Mouse (Mus musculus): Measurements from ENCODE around the gene Nhlrc2. TPM values are rescaled to one million over a fixed set of nuclear protein-coding genes. Genes with fewer than 3 reads are reported as not detected.

Nhlrc2 gene
- polyA plus RNA-seq, 1 experiment from 2014 or later: 8.9 TPM

GRCm38 (mm10) chr19:56573184-56573583 is 25.1 kb downstream of the Nhlrc2 start:
- no peak for DNase-seq (ENCODE audit: low spot score)

GRCm38 (mm10) chr19:56577801-56578200 is 29.7 kb downstream of the Nhlrc2 start:
- no peaks in the 10 kb centered on the region for H3K9me3 ChIP-seq (ENCODE audit: control insufficient read depth, low read length)
- no peaks in the 10 kb centered on the region for H3K4me1 ChIP-seq (replicated peaks; ENCODE audit: control insufficient read depth, insufficient read depth, low read length)
- no peak overlapping the region for H3K4me2 ChIP-seq (replicated peaks)
- H3K36me3 ChIP-seq (replicated peaks; ENCODE audit: control insufficient read depth, insufficient read depth): peaks cover 31% of the 10 kb centered on the region
- H3K4me3 ChIP-seq (replicated peaks; ENCODE audit: low read length): no peak overlapping the region
- 88% methylated on average over 1 of the region's 1 CpGs for WGBS
- no peak overlapping the region for H3K27ac ChIP-seq
- ATAC-seq (ENCODE audit: low FRiP score) (no peak), DNase-seq (ENCODE audit: low spot score) (no peak)
- no peak overlapping the region for H3K9ac ChIP-seq
- no peaks in the 10 kb centered on the region for H3K27me3 ChIP-seq (ENCODE audit: control insufficient read depth, insufficient read depth, low read length)

More at GRCm38 (mm10) chr19:56573184-56573583, 25.1 kb downstream of the Nhlrc2 start:
- peaks cover 24% of the 10 kb centered on the region for H3K36me3 ChIP-seq (replicated peaks; ENCODE audit: control insufficient read depth, insufficient read depth)
- H3K4me3 ChIP-seq (replicated peaks; ENCODE audit: low read length): no peak overlapping the region
- ATAC-seq (ENCODE audit: low FRiP score): no peak
- no peak overlapping the region for H3K9ac ChIP-seq
- H3K27ac ChIP-seq: no peak overlapping the region
- no peak overlapping the region for H3K4me2 ChIP-seq (replicated peaks)
- 94% methylated on average over 6 of the region's 6 CpGs for WGBS
- H3K4me1 ChIP-seq (replicated peaks; ENCODE audit: control insufficient read depth, insufficient read depth, low read length): no peaks in the 10 kb centered on the region
- H3K27me3 ChIP-seq (ENCODE audit: control insufficient read depth, insufficient read depth, low read length): no peaks in the 10 kb centered on the region
- H3K9me3 ChIP-seq (ENCODE audit: control insufficient read depth, low read length): no peaks in the 10 kb centered on the region

GRCm38 (mm10) chr19:56581981-56582380 is 33.9 kb downstream of the Nhlrc2 start:
- Histone ChIP-seq H3K4me3 (replicated peaks; ENCODE audit: low read length) (no peak overlapping the region), H3K9me3 (ENCODE audit: control insufficient read depth, low read length) (no peaks in the 10 kb centered on the region), H3K4me1 (replicated peaks; ENCODE audit: control insufficient read depth, insufficient read depth, low read length) (no peaks in the 10 kb centered on the region), H3K9ac (no peak overlapping the region), H3K27ac (no peak overlapping the region), H3K4me2 (replicated peaks) (no peak overlapping the region), H3K36me3 (replicated peaks; ENCODE audit: control insufficient read depth, insufficient read depth) (peaks cover 31% of the 10 kb centered on the region), H3K27me3 (ENCODE audit: control insufficient read depth, insufficient read depth, low read length) (no peaks in the 10 kb centered on the region)
- no peak for ATAC-seq (ENCODE audit: low FRiP score)
- DNase-seq (ENCODE audit: low spot score): no peak
- 90% methylated on average over 5 of the region's 5 CpGs for WGBS

GRCm38 (mm10) chr19:56583785-56584184 is 35.7 kb downstream of the Nhlrc2 start:
- WGBS: 79% methylated on average over 5 of the region's 5 CpGs

GRCm38 (mm10) chr19:56584288-56584687 is 36.2 kb downstream of the Nhlrc2 start:
- DNase-seq (ENCODE audit: low spot score): no peak
- no peaks in the 10 kb centered on the region for H3K27me3 ChIP-seq (ENCODE audit: control insufficient read depth, insufficient read depth, low read length)
- WGBS: 90% methylated on average over 3 of the region's 3 CpGs

More at GRCm38 (mm10) chr19:56583785-56584184, 35.7 kb downstream of the Nhlrc2 start:
- ATAC-seq (ENCODE audit: low FRiP score) (no peak), DNase-seq (ENCODE audit: low spot score) (no peak)
- no peak overlapping the region for H3K4me3 ChIP-seq (replicated peaks; ENCODE audit: low read length)
- H3K4me1 ChIP-seq (replicated peaks; ENCODE audit: control insufficient read depth, insufficient read depth, low read length): no peaks in the 10 kb centered on the region
- H3K9ac ChIP-seq: no peak overlapping the region
- no peaks in the 10 kb centered on the region for H3K27me3 ChIP-seq (ENCODE audit: control insufficient read depth, insufficient read depth, low read length)
- H3K27ac ChIP-seq: no peak overlapping the region
- H3K9me3 ChIP-seq (ENCODE audit: control insufficient read depth, low read length): no peaks in the 10 kb centered on the region
- no peak overlapping the region for H3K4me2 ChIP-seq (replicated peaks)
- peaks cover 27% of the 10 kb centered on the region; the same call in 1 of the 2 replicates for H3K36me3 ChIP-seq (replicated peaks; ENCODE audit: control insufficient read depth, insufficient read depth)

GRCm38 (mm10) chr19:56586320-56586719 is 38.3 kb downstream of the Nhlrc2 start:
- 86% methylated on average over 8 of the region's 8 CpGs for WGBS

More at GRCm38 (mm10) chr19:56584288-56584687, 36.2 kb downstream of the Nhlrc2 start:
- Histone ChIP-seq H3K4me2 (replicated peaks) (no peak overlapping the region), H3K36me3 (replicated peaks; ENCODE audit: control insufficient read depth, insufficient read depth) (peaks cover 32% of the 10 kb centered on the region), H3K27ac (no peak overlapping the region), H3K4me1 (replicated peaks; ENCODE audit: control insufficient read depth, insufficient read depth, low read length) (no peaks in the 10 kb centered on the region), H3K4me3 (replicated peaks; ENCODE audit: low read length) (no peak overlapping the region), H3K9ac (no peak overlapping the region), H3K9me3 (ENCODE audit: control insufficient read depth, low read length) (no peaks in the 10 kb centered on the region)
- ATAC-seq (ENCODE audit: low FRiP score): no peak

GRCm38 (mm10) chr19:56588205-56588626 is 40.2 kb downstream of the Nhlrc2 start:
- no peak for ATAC-seq (ENCODE audit: low FRiP score)

More at GRCm38 (mm10) chr19:56586320-56586719, 38.3 kb downstream of the Nhlrc2 start:
- H3K27me3 ChIP-seq (ENCODE audit: control insufficient read depth, insufficient read depth, low read length): no peaks in the 10 kb centered on the region
- H3K36me3 ChIP-seq (replicated peaks; ENCODE audit: control insufficient read depth, insufficient read depth): peaks cover 48% of the 10 kb centered on the region
- no peak overlapping the region for H3K9ac ChIP-seq
- DNase-seq (ENCODE audit: low spot score) (no peak), ATAC-seq (ENCODE audit: low FRiP score) (no peak)
- no peak overlapping the region for H3K4me2 ChIP-seq (replicated peaks)
- H3K27ac ChIP-seq: no peak overlapping the region
- no peaks in the 10 kb centered on the region for H3K4me1 ChIP-seq (replicated peaks; ENCODE audit: control insufficient read depth, insufficient read depth, low read length)
- H3K4me3 ChIP-seq (replicated peaks; ENCODE audit: low read length): no peak overlapping the region
- no peaks in the 10 kb centered on the region for H3K9me3 ChIP-seq (ENCODE audit: control insufficient read depth, low read length)

GRCm38 (mm10) chr19:56589008-56589407 is 40.9 kb downstream of the Nhlrc2 start:
- Histone ChIP-seq H3K9me3 (ENCODE audit: control insufficient read depth, low read length) (no peaks in the 10 kb centered on the region), H3K27me3 (ENCODE audit: control insufficient read depth, insufficient read depth, low read length) (no peaks in the 10 kb centered on the region), H3K4me1 (replicated peaks; ENCODE audit: control insufficient read depth, insufficient read depth, low read length) (no peaks in the 10 kb centered on the region), H3K27ac (no peak overlapping the region), H3K4me3 (replicated peaks; ENCODE audit: low read length) (no peak overlapping the region), H3K4me2 (replicated peaks) (no peak overlapping the region), H3K36me3 (replicated peaks; ENCODE audit: control insufficient read depth, insufficient read depth) (peaks cover 50% of the 10 kb centered on the region), H3K9ac (no peak overlapping the region)
- DNase-seq (ENCODE audit: low spot score) (no peak), ATAC-seq (ENCODE audit: low FRiP score) (no peak)
- 97% methylated on average over 6 of the region's 6 CpGs for WGBS

More at GRCm38 (mm10) chr19:56588205-56588626, 40.2 kb downstream of the Nhlrc2 start:
- H3K9me3 ChIP-seq (ENCODE audit: control insufficient read depth, low read length): no peaks in the 10 kb centered on the region
- H3K27me3 ChIP-seq (ENCODE audit: control insufficient read depth, insufficient read depth, low read length): no peaks in the 10 kb centered on the region
- H3K27ac ChIP-seq: no peak overlapping the region
- 79% methylated on average over 6 of the region's 6 CpGs for WGBS
- H3K4me2 ChIP-seq (replicated peaks): no peak overlapping the region
- no peaks in the 10 kb centered on the region for H3K4me1 ChIP-seq (replicated peaks; ENCODE audit: control insufficient read depth, insufficient read depth, low read length)
- no peak overlapping the region for H3K9ac ChIP-seq
- H3K4me3 ChIP-seq (replicated peaks; ENCODE audit: low read length): no peak overlapping the region
- DNase-seq (ENCODE audit: low spot score): no peak
- peaks cover 51% of the 10 kb centered on the region for H3K36me3 ChIP-seq (replicated peaks; ENCODE audit: control insufficient read depth, insufficient read depth)

GRCm38 (mm10) chr19:56589455-56589854 is 41.4 kb downstream of the Nhlrc2 start:
- ATAC-seq (ENCODE audit: low FRiP score): no peak
- H3K36me3 ChIP-seq (replicated peaks; ENCODE audit: control insufficient read depth, insufficient read depth): peaks cover 50% of the 10 kb centered on the region

GRCm38 (mm10) chr19:56590250-56590649 is 42.2 kb downstream of the Nhlrc2 start:
- H3K4me3 ChIP-seq (replicated peaks; ENCODE audit: low read length): no peak overlapping the region
- H3K27me3 ChIP-seq (ENCODE audit: control insufficient read depth, insufficient read depth, low read length): no peaks in the 10 kb centered on the region
- peaks cover 58% of the 10 kb centered on the region for H3K36me3 ChIP-seq (replicated peaks; ENCODE audit: control insufficient read depth, insufficient read depth)
- no peak overlapping the region for H3K27ac ChIP-seq
- no peaks in the 10 kb centered on the region for H3K9me3 ChIP-seq (ENCODE audit: control insufficient read depth, low read length)
- no peak for DNase-seq (ENCODE audit: low spot score)
- no peak for ATAC-seq (ENCODE audit: low FRiP score)
- no peak overlapping the region for H3K4me2 ChIP-seq (replicated peaks)
- no peaks in the 10 kb centered on the region for H3K4me1 ChIP-seq (replicated peaks; ENCODE audit: control insufficient read depth, insufficient read depth, low read length)
- WGBS: 94% methylated on average over 3 of the region's 3 CpGs
- no peak overlapping the region for H3K9ac ChIP-seq

More at GRCm38 (mm10) chr19:56589455-56589854, 41.4 kb downstream of the Nhlrc2 start:
- DNase-seq (ENCODE audit: low spot score): no peak
- WGBS: 93% methylated on average over 5 of the region's 5 CpGs
- Histone ChIP-seq H3K9ac (no peak overlapping the region), H3K9me3 (ENCODE audit: control insufficient read depth, low read length) (no peaks in the 10 kb centered on the region), H3K27me3 (ENCODE audit: control insufficient read depth, insufficient read depth, low read length) (no peaks in the 10 kb centered on the region), H3K27ac (no peak overlapping the region), H3K4me3 (replicated peaks; ENCODE audit: low read length) (no peak overlapping the region), H3K4me1 (replicated peaks; ENCODE audit: control insufficient read depth, insufficient read depth, low read length) (no peaks in the 10 kb centered on the region), H3K4me2 (replicated peaks) (no peak overlapping the region)

All from hindbrain, embryonic 14.5 days (tissue).